Mouse (Mus musculus): ENCODE measurements around the gene Nt5c1a.
A peak's percentile ranks its signal among the peaks of the same experiment; 100 is the strongest.
"Not testable (repeated sequence)": the region's sequence is repeated elsewhere in the genome, so short reads cannot be mapped to it uniquely, and the experiment has no call there.

The Nt5c1a gene

DNA sequence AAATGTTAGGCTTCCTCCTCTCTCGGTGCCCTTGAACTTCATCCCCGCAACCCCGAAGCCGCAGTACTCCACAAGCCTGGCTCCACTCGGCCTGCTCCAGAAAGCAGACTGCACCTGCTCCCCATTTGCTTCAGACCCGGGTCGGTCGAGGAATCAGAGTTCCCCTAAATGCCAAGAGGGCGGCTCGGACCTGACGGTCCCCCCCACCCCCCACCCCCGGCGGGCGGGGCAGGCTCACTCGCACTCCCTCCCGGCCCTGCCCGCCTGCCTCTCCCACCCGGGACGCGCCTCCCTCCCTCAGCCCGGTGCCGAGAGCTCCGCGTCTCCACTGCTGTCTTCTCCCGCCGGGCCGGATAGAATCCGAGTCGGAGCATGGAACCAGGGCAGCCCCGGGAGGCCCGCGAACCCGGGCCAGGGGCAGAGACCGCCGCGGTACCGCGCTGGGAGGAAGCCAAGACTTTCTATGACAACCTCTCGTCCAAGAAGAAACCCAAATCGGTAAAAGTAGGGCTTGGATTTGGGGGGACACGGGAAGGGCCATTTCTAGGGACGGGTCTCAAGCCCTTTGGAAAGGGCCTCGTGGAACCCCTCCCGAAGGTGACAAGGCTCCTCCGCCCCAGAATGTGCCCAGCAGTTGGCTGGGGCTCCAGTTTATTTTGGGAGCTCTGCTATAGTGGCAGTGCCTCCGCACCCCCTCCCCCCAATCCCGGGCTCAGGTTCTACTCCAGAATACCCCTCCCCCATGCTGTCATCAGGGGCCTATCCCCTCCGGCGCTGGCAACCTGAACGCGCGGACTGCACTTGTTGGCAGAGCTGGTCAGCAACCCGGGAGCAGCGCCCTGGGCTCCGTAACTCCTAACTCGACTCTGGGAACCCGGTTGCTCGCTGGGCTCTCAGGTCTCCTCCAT lies at the start of gene Nt5c1a:
Nt5c1a (plus strand) TSS at position 319 of the 908 bp plus-strand sequence.
- peak; percentile 43 for DNase-seq

DNA sequence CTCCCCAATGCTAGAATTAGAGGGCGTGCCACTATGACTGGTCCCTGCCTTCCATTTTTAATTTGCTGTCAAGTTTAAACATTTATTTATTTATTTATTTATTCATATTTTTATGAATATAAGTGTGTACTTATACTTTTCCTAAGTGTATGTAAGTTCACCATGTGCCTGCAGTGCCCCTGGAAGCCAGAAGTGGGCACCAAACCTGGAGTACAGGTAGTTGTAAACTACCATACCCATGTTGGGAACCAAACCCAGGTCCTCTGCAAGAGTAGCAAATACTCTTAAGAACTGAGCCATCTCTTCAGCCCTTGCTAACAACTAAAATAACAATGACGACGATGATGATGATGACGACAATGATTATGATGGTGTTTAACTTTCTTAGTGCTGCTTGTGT lies 49.3 kb upstream of the Nt5c1a start:
- no peak for DNase-seq

DNA sequence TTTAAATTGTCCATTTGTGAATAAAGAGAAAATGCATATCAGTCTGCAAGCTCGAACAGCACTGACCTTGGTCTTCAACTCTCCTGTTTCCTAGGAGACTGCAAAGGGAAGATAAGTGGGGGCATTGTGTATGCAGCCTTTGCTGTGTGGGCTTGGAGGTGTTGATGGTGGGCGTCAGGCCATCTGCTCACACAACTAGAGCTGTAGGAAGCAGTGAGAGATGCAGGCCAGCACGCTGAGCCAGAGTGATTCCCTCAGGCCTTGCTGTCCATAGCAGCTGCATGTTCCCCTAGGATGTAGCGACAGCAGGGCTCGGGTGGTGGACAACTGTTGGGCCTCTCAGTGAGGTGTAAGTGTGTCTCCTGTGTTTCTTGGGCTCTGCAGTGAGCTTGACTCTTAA lies 48.3 kb upstream of the Nt5c1a start:
- DNase-seq: peak; percentile 65

DNA sequence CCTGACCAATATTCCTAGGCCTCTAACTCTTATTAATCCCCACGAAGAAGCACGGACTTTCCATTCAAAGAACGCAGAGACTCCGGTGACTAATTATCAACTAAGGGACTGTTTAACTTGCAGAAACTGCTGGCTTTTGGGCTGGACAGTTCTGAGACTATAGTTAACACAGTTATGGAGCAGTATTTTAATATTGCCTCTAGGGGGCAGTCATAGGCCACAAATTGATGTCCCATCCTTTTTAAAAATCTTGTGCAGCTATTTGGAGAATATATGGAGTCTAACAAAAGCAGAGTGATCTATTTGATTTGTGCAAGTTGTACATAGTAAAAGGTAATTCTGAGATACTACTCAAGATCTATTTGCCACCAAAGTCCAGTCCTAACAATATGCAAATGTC lies 46.3 kb upstream of the Nt5c1a start:
- no peak for DNase-seq

DNA sequence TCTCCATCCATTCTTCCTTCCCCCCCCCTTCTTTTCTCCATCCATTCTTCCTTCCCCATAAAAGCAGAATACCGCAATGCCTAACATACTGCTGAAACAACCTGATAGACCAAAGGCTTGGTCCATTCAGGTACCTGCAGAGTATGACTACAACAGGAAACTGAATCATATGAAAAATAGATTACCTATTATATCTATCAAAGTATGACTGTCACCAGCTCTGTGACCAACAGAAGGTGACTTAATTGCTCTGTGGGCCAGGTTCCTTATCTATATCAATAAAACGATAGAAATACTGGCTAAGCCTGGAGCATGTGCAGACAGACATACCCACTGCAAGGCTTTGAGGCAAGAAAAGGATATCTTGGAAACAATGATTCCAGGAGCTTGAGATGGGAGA lies 45.9 kb upstream of the Nt5c1a start:
- no peak for DNase-seq

DNA sequence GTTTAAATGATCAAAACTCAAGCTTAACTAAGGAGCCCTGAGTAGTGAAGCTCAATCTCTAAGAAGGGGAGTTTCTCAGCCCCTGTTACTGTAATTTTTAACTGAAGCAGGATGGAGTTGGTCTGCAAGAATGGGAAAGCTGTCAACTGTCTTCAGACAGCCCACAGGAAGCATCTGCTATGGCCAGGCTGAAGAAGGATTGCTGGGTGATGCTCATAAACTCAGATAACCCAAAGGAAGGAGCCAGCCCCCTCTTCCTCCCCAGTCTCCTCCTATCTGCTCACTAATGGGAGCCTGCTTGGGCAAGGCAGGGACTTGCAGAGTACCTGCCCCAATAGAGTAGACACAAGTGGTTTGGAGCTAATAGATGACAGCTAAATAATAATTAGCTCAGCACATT lies 45.5 kb upstream of the Nt5c1a start:
- no peak for DNase-seq

DNA sequence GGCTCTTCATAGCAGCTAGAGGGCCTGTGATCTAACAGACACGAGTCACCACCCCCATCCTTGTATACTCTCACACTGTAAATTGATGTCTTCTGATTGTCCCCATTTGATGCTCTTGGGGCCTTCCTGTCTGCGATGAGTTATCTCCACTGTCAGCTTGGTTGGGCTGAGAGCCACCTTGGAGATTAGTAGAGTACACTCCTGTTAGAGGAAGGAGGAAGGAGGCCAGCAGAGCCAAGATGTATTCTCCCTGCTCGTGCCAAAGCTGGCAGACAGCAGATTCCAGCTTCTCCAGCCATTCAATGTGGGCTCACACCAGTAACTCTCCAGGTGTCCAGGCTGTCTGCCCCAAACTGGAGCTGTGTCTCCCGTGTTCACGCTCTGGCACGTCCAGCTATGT lies 40.7 kb upstream of the Nt5c1a start:
- no peak for DNase-seq

DNA sequence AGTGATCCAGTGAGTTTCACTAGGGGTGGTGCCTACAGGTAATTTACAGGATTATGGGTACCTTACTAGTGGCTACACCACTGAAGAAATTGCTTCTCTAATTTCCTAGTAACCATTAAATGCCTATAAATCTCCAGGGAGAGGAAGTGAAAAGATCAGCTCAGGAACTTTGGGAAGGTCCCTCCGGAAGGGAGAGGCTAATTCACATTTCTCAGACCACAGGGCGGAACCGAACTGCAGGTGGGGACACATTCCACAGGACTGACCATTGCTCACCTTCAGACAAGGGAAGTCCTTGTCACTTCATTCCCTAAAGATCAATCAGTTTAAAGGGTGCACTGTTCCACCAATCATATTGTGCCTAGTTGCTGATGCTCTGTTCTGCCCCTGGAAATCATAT lies 40.1 kb upstream of the Nt5c1a start:
- not testable (repeated sequence) for DNase-seq

DNA sequence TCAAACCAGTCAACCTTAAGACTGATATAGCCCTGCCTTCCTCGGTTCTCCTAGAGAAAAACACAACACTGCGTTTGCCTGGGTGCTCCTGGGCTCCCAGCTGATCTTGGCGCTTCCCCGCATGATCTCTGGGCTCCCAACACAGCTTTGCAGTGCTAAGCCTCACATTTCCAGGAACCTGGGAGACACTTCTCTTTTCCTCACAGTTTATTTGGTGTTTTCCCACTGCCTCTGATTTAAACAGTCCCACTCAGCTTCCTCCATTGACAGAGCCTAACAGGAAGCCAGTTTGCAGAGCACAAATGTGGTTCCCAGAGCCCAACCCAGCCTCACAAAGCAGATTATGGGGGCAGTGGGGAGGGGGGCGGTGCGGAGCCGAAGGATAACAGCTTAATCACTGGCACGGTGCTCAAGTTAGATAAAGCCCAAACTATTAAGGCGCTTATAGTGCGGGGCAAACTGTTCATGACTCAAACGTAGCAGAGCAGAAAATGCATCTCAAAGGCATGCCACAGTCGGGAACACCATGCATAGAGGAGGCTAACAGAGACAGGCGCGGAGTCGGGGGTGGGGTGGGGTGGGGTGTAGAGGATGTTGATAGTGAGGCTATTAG lies 38.9 kb upstream of the Nt5c1a start:
- DNase-seq: no peak

DNA sequence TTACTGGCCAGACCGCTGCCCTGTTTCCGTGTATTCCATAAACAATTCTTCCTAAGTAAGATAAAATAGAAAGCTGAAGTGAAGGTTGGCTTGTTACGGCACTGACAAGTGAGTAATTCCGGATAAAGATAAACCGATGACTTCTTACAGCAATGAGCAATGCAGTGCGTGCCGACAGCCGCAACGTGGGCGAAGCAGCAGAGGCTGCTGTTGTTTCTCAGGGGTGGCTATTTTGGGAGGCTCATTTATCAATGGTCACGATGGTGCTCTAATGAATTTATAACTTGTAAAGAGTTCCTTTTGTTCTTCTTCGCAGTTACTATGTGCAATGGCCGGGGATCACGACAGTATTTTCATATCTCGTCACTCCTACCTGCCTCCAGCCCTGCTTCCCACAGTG lies 37.1 kb upstream of the Nt5c1a start:
- no peak for DNase-seq

DNA sequence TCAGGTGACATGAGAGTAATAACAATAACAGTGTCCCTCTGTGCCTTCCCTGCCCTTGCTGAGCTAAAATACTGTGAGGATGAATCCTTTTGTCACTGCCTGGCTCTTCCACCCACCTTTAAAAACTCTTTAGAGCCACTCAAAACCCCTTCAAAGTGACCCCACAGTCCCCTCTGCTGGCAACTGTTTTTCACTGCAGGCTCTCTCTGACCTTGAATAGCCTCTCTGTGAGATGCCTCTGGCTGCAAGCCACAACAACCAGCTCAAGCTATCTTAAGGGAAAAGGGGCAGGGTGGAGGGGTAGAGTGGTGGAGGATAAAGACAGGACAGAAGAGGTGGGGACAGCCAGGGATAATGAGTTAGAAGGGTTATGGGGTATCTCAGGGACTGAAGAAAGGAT lies 29.5 kb upstream of the Nt5c1a start:
- DNase-seq: no peak

DNA sequence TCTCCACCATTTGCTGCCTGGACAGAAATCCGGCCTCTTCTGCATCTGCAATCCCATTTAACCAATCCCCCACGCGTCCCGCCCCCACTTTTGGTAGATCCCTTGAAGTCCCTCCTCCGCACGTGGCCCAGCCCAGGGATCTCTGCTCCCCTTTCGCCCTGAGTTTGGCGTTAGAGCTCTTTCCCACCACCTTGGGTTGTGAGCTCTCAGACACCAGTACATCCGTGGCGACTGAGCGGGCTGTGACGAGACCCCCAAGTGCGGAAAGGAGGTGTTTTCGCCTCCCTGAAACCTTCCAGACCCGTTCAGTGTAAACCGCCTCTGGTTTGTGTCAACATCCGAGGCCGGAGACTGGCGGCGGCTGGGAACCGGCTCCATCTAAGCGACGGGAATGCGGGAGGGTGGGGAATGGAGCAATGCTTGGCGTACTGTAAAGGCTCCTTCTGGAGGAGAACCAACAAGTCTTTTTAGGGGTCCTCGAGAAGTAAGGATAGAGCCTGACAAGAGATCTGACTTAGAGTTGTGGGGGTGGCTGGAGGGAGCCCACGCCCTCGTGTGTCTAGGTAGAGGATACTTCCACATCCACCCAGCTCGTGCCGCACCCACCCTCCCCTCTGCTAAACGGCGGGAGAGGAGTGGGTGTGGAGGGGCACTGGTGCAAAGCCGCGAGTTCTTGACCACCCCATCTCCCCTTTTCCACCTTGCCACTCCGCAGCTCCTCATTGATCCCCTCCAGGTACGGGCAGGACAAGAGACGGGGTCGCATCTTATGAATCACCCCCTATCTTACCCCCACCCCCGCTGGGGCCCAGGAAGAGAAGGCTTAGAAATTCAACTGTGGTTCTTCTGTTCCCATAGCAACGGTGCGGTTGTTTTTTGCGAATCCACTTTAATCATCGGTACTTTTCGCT lies 18.7 kb upstream of the Nt5c1a start, which contains the start of gene Hpcal4:
Hpcal4 (plus strand) TSS at position 900 of the 911 bp plus-strand sequence.
- peak; percentile 63 for DNase-seq

DNA sequence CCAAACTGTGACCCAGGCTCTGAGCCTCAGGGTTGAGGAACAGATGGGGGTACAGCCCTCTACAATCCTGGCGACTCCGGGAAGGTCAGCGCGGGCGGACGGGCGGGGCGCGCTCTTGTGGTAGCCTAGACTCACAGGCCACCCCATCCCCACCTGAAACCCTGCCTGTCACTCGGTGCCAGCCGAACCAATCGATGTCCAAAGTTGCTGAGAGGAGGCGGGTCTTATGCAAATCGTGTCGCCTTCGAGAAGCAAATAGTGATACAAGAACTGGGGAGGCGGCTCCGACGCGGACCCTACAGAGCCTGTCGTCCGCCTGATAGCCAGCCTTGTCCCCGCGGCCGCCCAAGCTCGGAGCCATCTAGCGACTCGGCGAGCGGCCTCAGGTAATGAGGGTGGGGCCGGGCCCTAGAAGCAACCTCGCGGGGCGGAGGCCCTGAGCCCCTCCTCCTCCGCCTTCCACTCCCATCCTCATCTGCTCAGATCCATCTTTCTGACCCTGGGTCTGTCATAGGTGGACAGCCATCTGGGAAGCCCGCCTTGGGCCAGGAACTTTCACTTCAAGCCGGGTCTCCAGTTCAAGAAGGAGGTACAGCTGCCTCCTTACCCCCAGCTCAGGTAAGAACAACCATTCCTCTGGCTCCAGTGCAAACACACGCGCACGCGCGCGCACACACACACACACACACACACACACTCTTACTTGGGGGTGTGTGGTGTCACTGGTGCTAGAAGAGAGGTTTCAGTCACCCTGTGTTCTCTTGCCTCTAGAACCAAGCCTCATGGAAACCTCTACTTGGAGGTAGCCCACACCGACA lies 17.9 kb upstream of the Nt5c1a start:
- DNase-seq: peak; percentile 80

DNA sequence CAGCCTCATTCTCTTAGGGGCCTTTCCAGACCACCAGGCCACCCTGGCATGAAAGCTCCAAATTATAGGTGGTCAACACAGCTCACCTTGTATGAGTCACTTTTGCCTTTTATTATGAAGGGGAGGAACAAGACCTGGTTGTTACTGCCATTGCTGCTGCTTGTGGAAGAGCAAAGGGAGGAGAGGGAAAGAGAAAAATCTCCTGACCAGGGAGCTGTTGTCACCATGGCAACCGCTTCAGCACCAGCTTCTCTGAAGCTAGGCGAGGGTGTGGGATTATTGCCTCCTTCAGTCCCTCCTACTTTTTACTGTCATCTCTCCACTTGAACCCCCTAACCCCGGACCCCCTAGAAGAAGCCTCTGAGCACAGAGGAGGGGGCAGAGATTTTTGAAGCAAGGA lies 16.5 kb upstream of the Nt5c1a start:
- DNase-seq: peak; percentile 63

DNA sequence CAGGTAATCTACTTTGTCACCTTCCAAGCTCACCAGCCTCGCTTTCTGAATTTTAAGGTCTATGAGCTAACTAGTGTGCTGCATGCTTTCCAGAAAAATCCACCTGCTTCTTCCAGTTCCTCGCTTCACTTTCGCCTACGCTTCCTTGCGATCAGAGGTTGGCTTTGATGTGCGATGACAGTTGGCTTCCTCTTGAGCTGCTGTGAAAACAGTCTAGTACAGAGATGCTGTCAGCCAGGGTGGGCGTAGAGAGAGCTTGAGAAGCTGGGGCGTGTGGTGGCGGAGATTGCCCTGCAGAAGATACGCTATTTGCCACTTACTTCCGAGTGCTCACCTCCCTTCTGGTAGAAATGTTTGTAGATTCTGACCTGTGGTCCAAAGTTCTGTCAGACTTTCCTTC lies 9.0 kb upstream of the Nt5c1a start:
- no peak for DNase-seq

DNA sequence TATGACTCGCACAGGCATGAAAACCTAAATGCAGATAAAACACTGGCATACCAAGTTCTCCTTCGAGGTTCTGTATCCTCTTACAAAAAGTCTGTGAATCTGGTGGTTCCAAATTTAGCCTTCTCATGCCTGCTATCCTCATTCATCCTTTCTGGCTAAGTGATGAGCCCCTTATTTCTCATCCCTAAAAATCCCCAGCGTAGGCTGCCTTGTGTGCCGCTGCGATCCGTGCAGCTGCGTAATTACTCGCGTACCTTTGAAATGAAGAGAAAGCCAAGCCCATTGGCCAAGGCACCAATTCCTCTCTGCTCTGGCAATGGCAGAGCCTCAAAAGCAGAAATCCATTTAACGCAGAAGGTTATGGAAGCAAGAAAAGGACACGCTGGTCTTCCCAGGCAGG lies 7.5 kb upstream of the Nt5c1a start:
- no peak for DNase-seq

DNA sequence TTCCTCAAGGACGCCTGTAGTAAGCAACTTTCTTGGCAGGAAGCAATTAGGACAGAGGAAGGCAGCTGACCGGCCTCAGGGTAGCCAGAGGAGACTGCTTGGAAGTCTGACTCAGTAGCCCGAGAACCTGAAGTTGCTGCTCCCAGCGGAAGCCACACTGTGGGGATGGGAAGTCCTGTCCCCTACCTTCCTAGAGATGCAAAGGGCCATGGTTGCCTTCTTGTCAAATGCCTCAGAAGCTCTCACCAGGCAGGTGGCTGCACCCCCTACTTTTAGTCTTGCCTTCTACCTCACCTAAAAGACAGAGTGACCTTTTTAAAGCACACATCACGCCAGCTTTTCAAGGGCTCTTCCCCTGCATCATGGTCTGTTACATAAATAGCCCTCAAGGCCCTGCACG lies 4.6 kb upstream of the Nt5c1a start:
- DNase-seq: no peak

DNA sequence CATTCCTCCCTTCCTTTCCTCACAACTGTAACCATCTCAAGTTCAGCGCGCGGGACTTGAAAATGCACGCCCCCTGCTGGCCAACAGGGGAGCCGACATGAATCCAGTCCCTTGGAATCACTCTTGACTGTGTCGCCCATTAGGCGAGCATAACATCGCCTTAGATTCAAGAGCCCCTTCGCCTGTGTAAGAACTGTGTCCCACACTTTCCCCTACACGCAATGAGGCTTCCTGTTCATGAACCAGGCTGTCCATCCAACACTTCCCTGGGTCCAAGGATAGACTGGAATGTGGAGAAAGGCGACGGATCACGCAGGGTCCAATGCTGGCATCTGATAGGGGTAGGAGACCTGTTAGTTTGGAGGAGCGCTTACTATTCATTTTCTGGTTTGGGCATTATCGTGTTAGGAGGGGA lies 526 bp upstream of the Nt5c1a start:
- DNase-seq: peak; percentile 76

DNA sequence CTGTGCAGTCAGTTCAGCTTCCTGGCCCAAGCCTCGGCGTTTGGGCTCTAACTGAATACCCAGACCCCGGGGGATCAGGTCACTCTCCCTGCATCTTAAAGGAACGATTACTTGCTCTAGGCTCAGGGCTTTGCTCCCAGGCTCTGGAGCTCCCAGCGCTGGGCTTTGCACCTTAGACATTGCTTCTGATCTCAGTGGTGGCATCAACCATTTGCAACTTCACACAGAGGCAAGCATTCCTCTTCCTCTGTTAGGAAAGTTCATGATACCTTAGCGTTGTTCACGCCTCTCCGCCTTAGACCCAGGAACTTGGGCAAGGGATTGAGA lies 753 bp downstream of the Nt5c1a start:
- DNase-seq: no peak

DNA sequence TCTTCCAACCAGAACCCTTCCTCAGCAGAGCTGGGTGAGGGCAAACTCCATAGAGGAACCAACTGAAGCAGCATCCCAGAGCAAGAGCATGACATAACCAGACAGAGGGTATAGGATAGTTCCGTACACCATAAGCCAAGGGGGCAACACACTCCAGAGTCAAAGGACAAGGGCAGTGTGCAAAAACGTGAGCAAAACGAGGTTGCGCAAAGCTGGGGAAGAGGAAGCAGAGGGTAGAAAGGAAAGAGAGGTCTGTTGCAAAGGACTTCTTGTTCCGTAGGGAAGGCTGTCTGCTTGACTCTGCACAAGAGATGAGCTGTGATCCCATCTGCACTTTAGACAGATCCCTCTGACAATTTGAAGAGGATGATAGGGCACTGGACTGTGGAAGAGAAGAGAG lies 6.0 kb downstream of the Nt5c1a start:
- no peak for DNase-seq

DNA sequence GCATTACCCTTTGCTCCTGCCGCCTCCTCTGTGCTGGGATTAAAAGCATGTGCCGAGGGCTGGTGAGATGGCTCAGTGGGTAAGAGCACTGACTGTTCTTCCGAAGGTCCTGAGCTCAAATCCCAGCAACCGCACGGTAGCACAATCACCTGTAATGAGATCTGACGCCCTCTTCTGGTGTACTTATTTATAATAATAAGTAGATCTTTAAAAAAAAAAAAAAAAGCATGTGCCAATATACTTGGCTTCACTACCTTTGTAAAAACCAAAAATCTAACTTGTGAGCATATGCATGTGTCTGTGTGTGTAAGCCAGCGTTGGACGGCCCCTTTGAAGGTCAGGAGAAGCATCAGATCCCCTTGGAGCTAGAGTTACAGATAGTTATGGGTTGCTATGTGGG lies 9.7 kb downstream of the Nt5c1a start:
- no peak for DNase-seq

DNA sequence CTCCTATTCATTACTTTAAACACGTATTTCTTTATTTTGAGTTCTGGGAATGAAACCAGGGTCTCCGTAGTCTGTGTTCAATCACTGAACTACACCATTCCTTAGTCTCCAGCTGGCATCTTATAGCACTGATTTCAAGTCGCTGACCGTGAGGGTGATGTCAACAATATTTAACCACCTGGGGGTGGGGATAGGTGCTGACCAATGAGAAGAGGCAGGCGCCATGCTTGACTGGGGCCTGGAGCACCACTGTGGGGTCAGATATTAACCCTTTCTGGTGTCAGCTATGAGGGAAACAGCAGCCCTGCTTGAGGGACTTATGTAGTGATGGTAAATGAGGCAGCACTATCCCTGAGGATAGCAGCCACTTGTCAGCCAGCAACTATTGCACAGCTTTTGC lies 10.1 kb downstream of the Nt5c1a start:
- no peak for DNase-seq

DNA sequence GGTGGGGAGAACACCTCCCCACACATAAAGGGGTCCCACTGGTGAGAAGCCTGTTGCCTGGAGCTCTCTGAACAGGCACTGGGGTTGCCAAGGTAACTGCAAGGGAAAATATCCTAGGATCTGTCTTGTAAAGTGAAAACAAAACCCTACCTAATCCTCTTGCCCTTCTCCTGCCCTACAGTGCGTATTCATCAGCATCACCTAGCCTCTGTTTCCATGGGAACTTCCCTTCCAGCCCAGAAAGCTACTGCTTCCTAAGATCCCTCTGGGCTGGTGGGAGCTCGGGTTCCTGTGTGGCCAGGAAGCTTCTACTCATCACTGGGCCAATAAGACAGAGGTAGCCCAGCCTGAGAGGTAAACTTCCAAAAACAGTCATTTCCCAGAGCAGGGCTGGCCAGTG lies 11.0 kb downstream of the Nt5c1a start:
- no peak for DNase-seq

Data from right cerebral cortex, postnatal 14 days (tissue).